Mouse (Mus musculus) limb, embryonic 14.5 days (tissue): ENCODE data around the gene Lmo1. TPM values are rescaled to one million over a fixed set of nuclear protein-coding genes. Genes with fewer than 3 reads are reported as not detected.

Experiments
- ATAC-seq: fragments of 200-750 bp; cut with Nextera tagmentation; 2 replicates; pipeline ENCODE4 v1.8.0; 2017; ENCODE audit warnings: low read depth, moderate number of reproducible peaks, moderate TSS enrichment; ENCODE audit not compliant: low FRiP score
- DNase-seq: peaks from one replicate; pipeline ENCODE4 v3.0.0-alpha.2; 2015; ENCODE audit warnings: low spot score
- H3K27ac ChIP-seq: fragments of 300-500 bp; sonication (generic); replicated peaks from 2 replicates; pipeline ENCODE4 v1.5.1; 2014; ENCODE audit warnings: low read depth, mild to moderate bottlenecking, low read length, moderate library complexity, mixed read lengths
- H3K27me3 ChIP-seq: fragments of 300-500 bp; sonication (generic); 2 replicates; pipeline ENCODE4 v1.6.1; 2014; ENCODE audit warnings: low read length, mixed read lengths; ENCODE audit not compliant: control insufficient read depth, insufficient read depth
- H3K36me3 ChIP-seq: fragments of 300-500 bp; sonication (generic); 2 replicates; pipeline ENCODE4 v1.6.1; 2014; ENCODE audit warnings: mild to moderate bottlenecking, low read length, moderate library complexity, mixed read lengths; ENCODE audit not compliant: control insufficient read depth, insufficient read depth
- H3K4me1 ChIP-seq: fragments of 300-500 bp; sonication (generic); 2 replicates; pipeline ENCODE4 v1.6.1; 2014; ENCODE audit warnings: antibody characterized with exemption, low read length, mixed read lengths; ENCODE audit not compliant: control insufficient read depth, insufficient read depth
- H3K4me2 ChIP-seq: fragments of 300-500 bp; sonication (generic); replicated peaks from 2 replicates; pipeline ENCODE4 v1.6.1; 2014; ENCODE audit warnings: low read depth, mild to moderate bottlenecking, low read length, moderate library complexity; ENCODE audit not compliant: severe bottlenecking
- H3K4me3 ChIP-seq: fragments of 300-500 bp; sonication (generic); replicated peaks from 2 replicates; pipeline ENCODE4 v1.5.1; 2014; ENCODE audit warnings: low read length
- H3K9ac ChIP-seq: fragments of 300-500 bp; sonication (generic); 2 replicates; pipeline ENCODE4 v1.6.1; 2014; ENCODE audit warnings: mild to moderate bottlenecking, low read depth, low read length, moderate library complexity; ENCODE audit not compliant: severe bottlenecking
- H3K9me3 ChIP-seq: fragments of 300-500 bp; sonication (generic); 2 replicates; pipeline ENCODE4 v1.6.1; 2016; ENCODE audit warnings: low read length; ENCODE audit not compliant: control insufficient read depth
- POLR2A ChIP-seq: fragments of 200-500 bp; IDR thresholded peaks from 2 replicates; pipeline ENCODE4 v1.8.0; 2012; ENCODE audit warnings: inconsistent platforms, mild to moderate bottlenecking, moderate library complexity, borderline replicate concordance; ENCODE audit not compliant: insufficient read depth, insufficient read length; ENCODE audit errors: extremely low read depth
- WGBS: fragments of 180-500 bp; shearing (Covaris S2); extraction: QIAGEN DNeasy Blood & Tissue Kit; methylation state at CpG from one replicate; pipeline ENCODE4 v1.1.7; 2014; 5-methylcytosine and 5-hydroxymethylcytosine counted together
- polyA plus RNA-seq, 2 experiments: library from polyadenylated mRNA; depleted of rRNA in 1 of 2; stranded (reverse) in 1 of 2; unstranded in 1 of 2; fragments of >200 nt; fragmentation: Nextera tagmentation in 1 of 2; extraction: Ambion mirVana in 1 of 2; gene quantifications; 2 replicates each; pipeline versions ENCODE4 v1.2.1 to v1.2.3; 2012 to 2014

Lmo1 gene
- polyA plus RNA-seq, 2 experiments, result 38.0 to 47.8 TPM

GRCm38 (mm10) chr7:109185975-109186374 is 11.0 kb upstream of the Lmo1 start:
- no peak overlapping the region for H3K27ac ChIP-seq
- no peak overlapping the region for H3K4me2 ChIP-seq
- H3K9ac ChIP-seq, result no peak overlapping the region
- H3K36me3 ChIP-seq, result no peaks in the 10 kb centered on the region
- no peaks in the 10 kb centered on the region for H3K27me3 ChIP-seq
- ATAC-seq (no peak), DNase-seq (no peak)
- H3K4me1 ChIP-seq, result no peaks in the 10 kb centered on the region
- WGBS, result 85% methylated on average over 2 of the region's 2 CpGs
- H3K9me3 ChIP-seq, result no peaks in the 10 kb centered on the region
- TF ChIP-seq POLR2A, result no peak
- no peak overlapping the region for H3K4me3 ChIP-seq

DNA sequence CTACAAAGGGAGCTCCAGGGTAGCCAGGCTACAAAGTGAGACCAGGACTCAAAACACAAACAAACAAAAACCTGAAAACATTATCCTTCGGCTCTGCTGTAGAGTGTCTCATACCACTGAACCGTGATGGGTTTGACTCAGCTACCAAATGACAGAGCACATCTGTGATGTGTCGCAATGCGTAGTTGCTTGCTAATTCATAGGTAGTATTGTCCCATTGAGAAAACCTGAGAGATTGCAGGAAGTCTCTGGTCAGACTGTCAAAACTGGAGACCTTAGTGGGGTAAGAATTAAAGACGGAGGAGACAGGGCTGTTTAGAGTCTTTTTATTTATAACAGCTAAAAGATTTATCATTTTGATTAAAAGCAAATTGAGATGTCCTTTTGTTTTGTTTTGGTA is 10.6 kb upstream of the Lmo1 start:
- Histone ChIP-seq H3K4me3 (no peak overlapping the region), H3K27me3 (no peaks in the 10 kb centered on the region), H3K9ac (no peak overlapping the region), H3K9me3 (no peaks in the 10 kb centered on the region), H3K36me3 (no peaks in the 10 kb centered on the region), H3K4me1 (no peaks in the 10 kb centered on the region), H3K27ac (no peak overlapping the region), H3K4me2 (no peak overlapping the region)
- ATAC-seq (no peak), DNase-seq (no peak)
- WGBS, result 75% methylated on average over 5 of the region's 5 CpGs
- no peak for TF ChIP-seq POLR2A

DNA sequence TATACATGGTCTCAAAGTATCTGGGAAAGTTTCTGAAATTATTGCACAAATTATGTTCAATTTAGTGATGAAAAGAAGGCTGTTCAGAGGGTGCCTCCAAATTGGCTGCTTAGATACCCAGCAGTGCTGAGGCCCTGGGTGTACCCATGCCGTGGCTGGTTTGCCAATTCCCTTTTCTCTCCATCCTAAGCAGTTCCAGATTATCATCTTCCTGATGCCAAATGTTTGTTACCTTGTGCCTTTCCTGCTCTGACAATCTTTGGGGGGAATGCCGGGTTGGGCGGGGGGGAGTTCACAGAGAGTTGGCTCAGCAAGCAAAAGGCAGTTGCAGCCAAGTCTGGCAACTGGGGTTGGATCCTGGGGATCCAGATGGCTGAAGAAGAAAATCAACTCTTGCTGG is 1.7 kb upstream of the Lmo1 start:
- Histone ChIP-seq H3K27me3 (peaks cover 8% of the 10 kb centered on the region; the same call in 1 of the 2 replicates), H3K27ac (no peak overlapping the region), H3K9me3 (no peaks in the 10 kb centered on the region), H3K4me3 (no peak overlapping the region), H3K36me3 (no peaks in the 10 kb centered on the region), H3K4me1 (peaks cover 10% of the 10 kb centered on the region), H3K9ac (no peak overlapping the region), H3K4me2 (no peak overlapping the region)
- TF ChIP-seq POLR2A, result no peak
- no peak for ATAC-seq
- WGBS, result 47% methylated on average over 3 of the region's 3 CpGs
- no peak for DNase-seq

- Histone ChIP-seq H3K27ac (no peak overlapping the region), H3K4me2 (peak overlapping the region; percentile 99), H3K27me3 (peaks cover 8% of the 10 kb centered on the region), H3K36me3 (no peaks in the 10 kb centered on the region), H3K4me3 (peak overlapping the region; percentile 68), H3K9ac (no peak overlapping the region), H3K9me3 (no peaks in the 10 kb centered on the region), H3K4me1 (peaks cover 10% of the 10 kb centered on the region)
- WGBS, result 24% methylated on average over 13 of the region's 13 CpGs
- DNase-seq (no peak), ATAC-seq (no peak)
- no peak for TF ChIP-seq POLR2A
These were observed 941 bp upstream of the Lmo1 start for GRCm38 (mm10) chr7:109175670-109176625.

DNA sequence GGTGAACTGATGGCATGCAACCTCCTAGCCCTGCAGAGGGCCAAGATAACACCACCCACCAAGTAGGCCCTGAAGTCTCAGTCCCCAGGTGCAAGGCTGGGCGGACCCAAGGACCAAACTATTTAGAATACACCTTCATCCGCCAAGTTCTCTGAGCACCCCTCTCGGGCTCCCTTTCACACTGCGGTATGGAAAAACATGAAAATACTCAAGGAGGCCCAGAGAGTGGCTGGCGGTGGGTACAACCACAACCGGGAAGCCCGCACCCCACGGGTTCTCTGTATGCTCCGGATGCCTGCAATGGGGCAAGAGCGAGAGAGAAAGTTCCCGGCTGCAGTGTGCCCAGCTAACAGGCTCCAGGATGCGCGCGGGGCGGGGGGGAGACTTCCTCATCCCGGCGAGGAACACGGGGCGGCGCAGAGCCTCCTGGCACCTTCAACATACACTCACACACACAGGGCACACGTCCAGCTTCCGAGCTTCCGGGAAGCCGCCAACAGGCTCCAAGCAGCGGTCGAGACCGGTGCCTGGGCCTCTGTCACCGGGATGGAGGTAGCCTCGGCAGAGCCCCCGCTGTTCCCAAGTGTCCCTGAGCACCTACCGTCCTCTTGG is 564 bp downstream of the Lmo1 start:
- DNase-seq, result peak; percentile 36
- H3K9me3 ChIP-seq, result no peaks in the 10 kb centered on the region
- TF ChIP-seq POLR2A, result no peak
- peak overlapping the region; percentile 99 for H3K4me2 ChIP-seq
- WGBS, result 6% methylated on average over 16 of the region's 31 CpGs
- ATAC-seq, result 0 out of 2 replicates have a peak, but pooled peaks have one; percentile 24
- H3K27me3 ChIP-seq, result peaks cover 11% of the 10 kb centered on the region
- H3K9ac ChIP-seq, result peak overlapping the region; percentile 70
- peak overlapping the region; percentile 48; the same call in 1 of the 2 replicates for H3K27ac ChIP-seq
- peak overlapping the region; percentile 68 for H3K4me3 ChIP-seq
- H3K36me3 ChIP-seq, result no peaks in the 10 kb centered on the region
- peaks cover 13% of the 10 kb centered on the region for H3K4me1 ChIP-seq
